Mouse (Mus musculus) bone marrow macrophage, adult 2 months (primary cell): ENCODE data around the gene Vmn2r62.
"Not testable (repeated sequence)": the region's sequence is repeated elsewhere in the genome, so short reads cannot be mapped to it uniquely, and the experiment has no call there.

Experiments used
- CTCF ChIP-seq: IDR thresholded peaks from 2 replicates; pipeline ENCODE4 v1.5.1; 2012; ENCODE audit warnings: low read depth, mild to moderate bottlenecking, low read length, moderate library complexity
- POLR2A ChIP-seq: IDR thresholded peaks from 2 replicates; pipeline ENCODE4 v1.6.1; 2012; ENCODE audit warnings: mild to moderate bottlenecking, low read depth, low read length, borderline replicate concordance

- not testable (repeated sequence) for TF ChIP-seq CTCF, POLR2A
Observed at GRCm38 (mm10) chr7:42793425-42793824, at the start of gene Vmn2r62.
